Mouse (Mus musculus) neural tube, embryonic 14.5 days (tissue): Measurements from ENCODE around the gene BC067074. TPM values are rescaled to one million over a fixed set of nuclear protein-coding genes. Genes with fewer than 3 reads are reported as not detected.
A peak's percentile ranks its signal among the peaks of the same experiment; 100 is the strongest.

ENCODE experiments used
- ATAC-seq: fragments of 200-750 bp; cut with Nextera tagmentation; 2 replicates; pipeline ENCODE4 v1.8.0; 2017; ENCODE audit warnings: low read depth, mild to moderate bottlenecking, moderate TSS enrichment, moderate library complexity
- H3K27ac ChIP-seq: fragments of 300-500 bp; sonication (generic); 2 replicates; pipeline ENCODE4 v1.5.1; 2014; ENCODE audit warnings: low read depth, mild to moderate bottlenecking, control low read depth, low read length, moderate library complexity, mixed read lengths
- H3K27me3 ChIP-seq: fragments of 300-500 bp; sonication (generic); 2 replicates; pipeline ENCODE4 v1.6.1; 2014; ENCODE audit warnings: low read length; ENCODE audit not compliant: control insufficient read depth, insufficient read depth
- H3K36me3 ChIP-seq: fragments of 300-500 bp; sonication (generic); 2 replicates; pipeline ENCODE4 v1.6.1; 2014; ENCODE audit warnings: low read length, mixed read lengths; ENCODE audit not compliant: control insufficient read depth, insufficient read depth
- H3K4me1 ChIP-seq: fragments of 300-500 bp; sonication (generic); 2 replicates; pipeline ENCODE4 v1.6.1; 2014; ENCODE audit warnings: low read length; ENCODE audit not compliant: control insufficient read depth, insufficient read depth
- H3K4me2 ChIP-seq: fragments of 300-500 bp; sonication (generic); 2 replicates; pipeline ENCODE4 v1.6.1; 2014; ENCODE audit warnings: mild to moderate bottlenecking, low read depth, low read length, control low read depth
- H3K4me3 ChIP-seq: fragments of 300-500 bp; sonication (generic); 2 replicates; pipeline ENCODE4 v1.5.1; 2014; ENCODE audit warnings: low read depth, low read length, control low read depth, mixed read lengths
- H3K9ac ChIP-seq: fragments of 300-500 bp; sonication (generic); replicated peaks from 2 replicates; pipeline ENCODE4 v1.6.1; 2014; ENCODE audit warnings: low read depth, mild to moderate bottlenecking, control low read depth, low read length, mixed read lengths
- H3K9me3 ChIP-seq: fragments of 300-500 bp; sonication (generic); 2 replicates; pipeline ENCODE4 v1.6.1; 2016; ENCODE audit warnings: low read length; ENCODE audit not compliant: control insufficient read depth
- whole genome bisulfite sequencing: fragments of 180-500 bp; shearing (Covaris S2); extraction: QIAGEN DNeasy Blood & Tissue Kit; methylation state at CpG from one replicate; pipeline ENCODE4 v1.1.7; 2014; 5-methylcytosine and 5-hydroxymethylcytosine counted together
- polyA plus RNA-seq: library from polyadenylated mRNA; unstranded; fragments of >200 nt; fragmentation: Nextera tagmentation; extraction: Ambion mirVana; gene quantifications from 2 replicates; pipeline ENCODE4 v1.2.1, GENCODE M21; 2014

BC067074 gene
- polyA plus RNA-seq, 1 experiment from 2014 or later = 0.51 TPM

DNA sequence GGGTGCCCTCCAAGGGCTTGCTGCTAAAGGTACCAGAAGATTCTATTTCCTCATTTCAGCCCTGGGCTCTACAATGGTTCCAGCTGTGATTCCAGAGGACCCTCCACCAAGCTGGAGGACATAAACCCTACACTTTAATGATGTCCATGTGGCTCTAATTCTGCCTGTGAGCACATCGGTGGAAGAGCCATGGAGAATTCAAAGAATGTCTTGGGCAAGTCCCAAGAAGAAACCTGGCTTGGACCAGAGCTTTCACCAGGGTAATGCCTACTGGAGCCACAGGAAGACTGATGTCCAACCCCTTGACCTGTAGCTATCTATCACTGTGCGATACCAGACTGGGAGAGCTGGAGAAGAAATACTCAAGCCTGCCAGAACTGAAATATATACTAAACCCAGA is 111.2 kb downstream of the BC067074 start:
- Histone ChIP-seq H3K9ac (no peak overlapping the region), H3K4me2 (no peak overlapping the region), H3K4me3 (no peak overlapping the region), H3K36me3 (no peaks in the 10 kb centered on the region), H3K27me3 (no peaks in the 10 kb centered on the region), H3K9me3 (no peaks in the 10 kb centered on the region), H3K4me1 (no peaks in the 10 kb centered on the region), H3K27ac (no peak overlapping the region)
- ATAC-seq = no peak
- 77% methylated on average over 2 of the region's 2 CpGs for WGBS

DNA sequence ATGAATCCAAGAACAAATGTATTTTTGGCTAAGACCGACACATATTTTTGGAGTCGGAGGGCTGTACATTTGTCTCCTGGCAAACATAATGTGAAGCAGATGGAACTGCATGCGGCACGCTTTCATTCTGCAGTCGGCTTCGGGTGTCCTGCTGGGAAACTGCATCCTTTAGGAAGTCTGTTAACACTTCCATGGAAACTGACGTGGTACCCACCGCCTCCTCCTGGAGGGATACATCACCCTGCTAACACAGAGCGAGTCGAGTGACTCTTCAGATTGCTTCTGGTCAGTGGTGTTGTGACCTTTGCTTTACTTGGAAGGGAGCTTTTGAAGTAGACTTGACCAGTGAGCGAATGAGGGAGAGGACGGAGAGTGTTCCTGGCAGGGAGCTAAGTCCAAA is 117.0 kb downstream of the BC067074 start:
- Histone ChIP-seq H3K9me3 (no peaks in the 10 kb centered on the region), H3K9ac (no peak overlapping the region), H3K36me3 (no peaks in the 10 kb centered on the region), H3K27ac (no peak overlapping the region), H3K4me3 (no peak overlapping the region), H3K4me2 (no peak overlapping the region), H3K27me3 (no peaks in the 10 kb centered on the region), H3K4me1 (no peaks in the 10 kb centered on the region)
- peak; percentile 46; the same call in 1 of the 2 replicates for ATAC-seq
- WGBS = 40% methylated on average over 12 of the region's 12 CpGs

DNA sequence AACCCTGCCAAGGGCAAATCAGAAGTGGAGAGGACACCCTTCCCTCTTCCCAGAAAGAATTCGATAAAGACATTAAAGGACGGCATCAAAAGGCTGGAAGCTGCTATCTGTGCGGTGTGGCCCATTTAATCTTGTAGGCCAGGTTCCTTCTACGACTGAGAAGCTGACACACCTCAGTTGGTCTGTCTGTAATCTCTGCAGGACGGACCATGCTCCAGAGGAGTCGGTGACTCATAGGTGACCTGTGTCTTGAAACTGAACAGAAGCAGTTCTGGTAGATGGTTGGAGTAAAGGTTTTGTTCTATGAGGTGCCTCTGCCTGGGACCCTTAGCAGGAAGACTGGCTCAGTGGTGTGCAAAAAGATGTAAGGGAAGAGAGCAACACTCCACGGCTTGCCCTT is 122.6 kb downstream of the BC067074 start:
- WGBS = 92% methylated on average over 7 of the region's 7 CpGs
- no peak overlapping the region for H3K4me3 ChIP-seq
- ATAC-seq = no peak
- H3K36me3 ChIP-seq = no peaks in the 10 kb centered on the region
- H3K9me3 ChIP-seq = no peaks in the 10 kb centered on the region
- no peaks in the 10 kb centered on the region for H3K27me3 ChIP-seq
- no peak overlapping the region for H3K9ac ChIP-seq
- H3K4me2 ChIP-seq = no peak overlapping the region
- H3K27ac ChIP-seq = no peak overlapping the region
- H3K4me1 ChIP-seq = 0 out of 2 replicates have a peak, but pooled peaks cover 3% of the 10 kb centered on the region

DNA sequence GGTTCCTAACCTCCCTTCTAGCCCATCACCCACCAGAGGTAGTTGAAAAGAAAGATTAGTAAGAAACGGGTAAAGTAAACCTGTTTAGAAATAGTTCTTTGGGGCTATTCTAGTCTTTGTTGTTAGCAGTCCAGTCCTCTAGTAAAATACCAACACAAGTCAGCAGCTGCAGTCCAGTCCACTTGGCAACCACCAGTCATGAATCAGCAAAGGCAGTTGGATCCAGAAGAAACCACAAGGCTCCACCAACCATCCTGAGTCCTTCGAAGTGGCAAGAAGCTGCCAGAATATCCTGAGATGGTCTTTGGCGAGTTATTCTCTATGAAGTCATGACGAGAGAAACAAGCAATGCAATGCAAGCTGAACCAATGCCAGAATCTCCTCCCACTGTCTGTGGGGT is 124.0 kb downstream of the BC067074 start:
- Histone ChIP-seq H3K27me3 (no peaks in the 10 kb centered on the region), H3K4me3 (no peak overlapping the region), H3K4me1 (0 out of 2 replicates have a peak, but pooled peaks cover 3% of the 10 kb centered on the region), H3K4me2 (no peak overlapping the region), H3K27ac (no peak overlapping the region), H3K36me3 (no peaks in the 10 kb centered on the region), H3K9me3 (no peaks in the 10 kb centered on the region), H3K9ac (no peak overlapping the region)
- no peak for ATAC-seq
- 98% methylated on average over 4 of the region's 4 CpGs for WGBS

DNA sequence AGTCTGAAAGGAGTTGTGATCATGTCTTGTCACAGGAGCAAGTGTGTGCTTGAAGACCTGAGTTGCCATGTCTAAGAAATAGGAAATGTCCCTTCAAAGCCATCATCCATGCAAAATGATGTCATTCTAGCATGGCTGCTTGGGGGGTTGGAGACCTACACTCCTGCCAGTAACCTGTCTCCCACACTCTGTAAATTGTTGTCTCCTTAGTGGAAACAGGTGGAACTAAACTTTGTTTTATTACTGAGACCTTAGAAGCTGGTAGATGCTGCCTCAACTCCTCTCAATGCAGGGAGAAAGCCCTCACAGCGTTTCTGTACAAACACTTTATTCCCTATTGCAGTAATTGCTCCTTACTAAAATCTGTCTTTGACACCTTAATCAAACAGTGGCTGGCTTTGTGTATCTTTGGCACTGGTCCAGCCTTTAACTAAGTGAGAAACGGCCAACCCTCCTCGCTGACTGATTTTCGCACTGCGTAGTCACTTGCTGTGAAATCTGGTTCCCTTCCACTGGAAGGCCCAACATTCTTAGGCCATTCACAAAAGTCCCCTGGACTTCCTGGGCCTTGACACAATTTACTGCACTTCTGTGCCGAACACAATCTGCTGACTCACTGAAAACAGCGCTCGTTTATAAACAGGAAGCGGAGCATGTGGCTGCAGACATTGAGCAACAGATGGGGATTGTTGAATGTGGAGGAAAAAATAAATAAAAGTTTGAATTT is 125.0 kb downstream of the BC067074 start:
- H3K36me3 ChIP-seq = no peaks in the 10 kb centered on the region
- no peak overlapping the region for H3K4me3 ChIP-seq
- WGBS = 21% methylated on average over 9 of the region's 9 CpGs
- 0 out of 2 replicates have a peak, but pooled peaks cover 3% of the 10 kb centered on the region for H3K4me1 ChIP-seq
- no peaks in the 10 kb centered on the region for H3K27me3 ChIP-seq
- H3K27ac ChIP-seq = no peak overlapping the region
- H3K4me2 ChIP-seq = no peak overlapping the region
- peak; percentile 68 for ATAC-seq
- H3K9ac ChIP-seq = no peak overlapping the region
- H3K9me3 ChIP-seq = no peaks in the 10 kb centered on the region

DNA sequence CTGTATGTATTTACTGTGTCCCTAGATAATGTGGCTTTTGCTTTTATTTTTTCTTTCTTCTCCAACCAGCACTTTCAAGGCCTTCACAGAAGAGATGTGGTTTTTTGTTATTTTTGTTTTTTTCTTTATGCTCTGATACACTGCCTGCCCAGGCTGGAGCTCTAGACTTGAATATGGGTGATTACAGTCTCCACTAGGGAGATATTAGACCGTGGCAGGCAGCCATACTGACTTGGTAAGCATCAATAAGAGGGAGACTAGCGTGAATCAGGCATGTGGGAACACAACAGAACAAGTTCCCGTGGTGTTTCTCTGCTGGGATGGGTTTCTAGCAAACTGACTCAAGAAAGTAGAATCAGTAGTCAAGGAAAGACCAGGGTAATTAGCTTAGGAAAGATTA is 125.7 kb downstream of the BC067074 start:
- no peak overlapping the region for H3K9ac ChIP-seq
- H3K27ac ChIP-seq = no peak overlapping the region
- no peaks in the 10 kb centered on the region for H3K9me3 ChIP-seq
- no peak overlapping the region for H3K4me3 ChIP-seq
- no peaks in the 10 kb centered on the region for H3K27me3 ChIP-seq
- H3K36me3 ChIP-seq = no peaks in the 10 kb centered on the region
- ATAC-seq = no peak
- H3K4me1 ChIP-seq = 0 out of 2 replicates have a peak, but pooled peaks cover 3% of the 10 kb centered on the region
- 59% methylated on average over 3 of the region's 3 CpGs for whole genome bisulfite sequencing
- no peak overlapping the region for H3K4me2 ChIP-seq

DNA sequence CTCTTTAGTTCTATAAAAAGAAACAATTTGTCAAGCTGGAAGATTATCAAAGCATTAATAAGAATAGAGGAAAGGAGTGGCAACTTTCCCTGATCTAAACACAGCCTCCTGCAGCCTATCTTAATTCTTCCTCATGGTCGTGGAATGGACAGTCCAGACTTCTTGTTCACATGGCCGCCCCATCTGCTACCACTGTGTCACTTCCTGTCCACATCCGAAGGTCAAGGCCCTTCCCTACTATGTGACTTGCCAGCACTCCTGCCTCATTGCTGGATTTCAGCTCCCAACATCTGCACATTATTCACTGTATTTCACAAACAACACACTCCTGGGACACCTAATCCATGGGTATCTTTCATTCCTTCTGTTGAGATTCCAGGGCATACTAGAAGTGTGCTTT is 128.5 kb downstream of the BC067074 start:
- Histone ChIP-seq H3K9me3 (no peaks in the 10 kb centered on the region), H3K4me2 (no peak overlapping the region), H3K27me3 (no peaks in the 10 kb centered on the region), H3K4me1 (0 out of 2 replicates have a peak, but pooled peaks cover 3% of the 10 kb centered on the region), H3K27ac (no peak overlapping the region), H3K36me3 (no peaks in the 10 kb centered on the region), H3K4me3 (no peak overlapping the region), H3K9ac (no peak overlapping the region)
- ATAC-seq = no peak
- WGBS = 78% methylated on average over 3 of the region's 3 CpGs

DNA sequence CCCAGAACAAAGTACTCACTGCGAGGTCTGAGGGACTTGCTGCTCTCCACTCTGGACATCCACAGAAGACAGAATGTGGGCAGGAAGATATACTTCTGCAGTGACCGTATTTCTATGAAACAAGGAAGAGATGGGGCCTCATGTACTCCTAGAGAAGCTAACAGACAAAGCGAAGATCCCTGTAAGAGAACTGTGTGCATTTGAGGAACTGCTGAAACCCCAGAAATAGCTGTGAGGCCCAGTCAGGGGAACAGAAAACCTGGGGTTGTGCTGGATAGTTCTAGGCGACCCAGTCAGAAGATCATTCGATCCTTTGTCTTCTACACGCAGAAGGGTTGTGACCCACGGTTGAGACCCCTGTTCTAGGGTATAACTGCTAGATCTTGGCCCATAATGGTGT is 130.9 kb downstream of the BC067074 start:
- H3K36me3 ChIP-seq = no peaks in the 10 kb centered on the region
- no peak overlapping the region for H3K4me3 ChIP-seq
- no peaks in the 10 kb centered on the region for H3K9me3 ChIP-seq
- no peaks in the 10 kb centered on the region for H3K27me3 ChIP-seq
- H3K4me1 ChIP-seq = no peaks in the 10 kb centered on the region
- 95% methylated on average over 7 of the region's 7 CpGs for WGBS
- no peak overlapping the region for H3K4me2 ChIP-seq
- no peak overlapping the region for H3K27ac ChIP-seq
- no peak for ATAC-seq
- no peak overlapping the region for H3K9ac ChIP-seq

DNA sequence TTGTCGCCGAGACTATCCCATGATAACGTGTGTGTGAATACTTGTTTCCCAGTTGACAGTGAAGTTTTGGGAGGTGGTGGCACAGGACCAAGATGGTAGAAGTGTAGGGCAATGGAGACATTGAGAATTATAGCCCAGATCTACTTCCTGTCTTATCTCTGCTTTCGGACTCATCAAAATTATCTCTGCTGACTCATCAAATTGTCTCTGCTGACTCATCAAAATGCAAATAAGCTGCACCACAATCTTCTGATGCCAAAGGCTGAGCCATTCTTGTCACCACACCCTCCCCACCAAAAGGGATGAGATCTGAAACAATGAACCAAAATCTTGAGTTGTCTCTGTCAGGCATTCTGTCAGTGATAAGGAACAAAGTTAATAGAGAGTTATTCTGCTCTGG is 132.9 kb downstream of the BC067074 start:
- Histone ChIP-seq H3K36me3 (no peaks in the 10 kb centered on the region), H3K9me3 (no peaks in the 10 kb centered on the region), H3K27ac (no peak overlapping the region), H3K4me2 (no peak overlapping the region), H3K4me1 (no peaks in the 10 kb centered on the region), H3K9ac (no peak overlapping the region), H3K27me3 (no peaks in the 10 kb centered on the region), H3K4me3 (no peak overlapping the region)
- ATAC-seq = no peak
- WGBS = 91% methylated on average over 4 of the region's 4 CpGs
